Mouse (Mus musculus) CD8-positive naive resting alpha-beta T cell, adult 2 months (primary cell): ENCODE measurements around the gene Fam19a1.

Source experiments
- DNase-seq, 2 experiments: peaks; one replicate each; pipeline ENCODE4 v3.0.0; 2022; ENCODE audit warnings: low read depth in 2 of 2, low spot score in 2 of 2

Fam19a1 gene

GRCm38 (mm10) chr6:96254815-96255214 is 141.9 kb downstream of the Fam19a1 start:
- DNase-seq: no peak

GRCm38 (mm10) chr6:96258651-96259050 is 145.7 kb downstream of the Fam19a1 start:
- no peak for DNase-seq

GRCm38 (mm10) chr6:96266456-96266855 is 153.5 kb downstream of the Fam19a1 start:
- no peak for DNase-seq

- DNase-seq: no peak
Measured at GRCm38 (mm10) chr6:96268788-96269187, 155.8 kb downstream of the Fam19a1 start.

GRCm38 (mm10) chr6:96270436-96270835 is 157.5 kb downstream of the Fam19a1 start:
- DNase-seq: no peak

- no peak for DNase-seq
Measured at GRCm38 (mm10) chr6:96283731-96284130, 170.8 kb downstream of the Fam19a1 start.

GRCm38 (mm10) chr6:96284590-96284989 is 171.6 kb downstream of the Fam19a1 start:
- no peak for DNase-seq

- no peak for DNase-seq
Measured at GRCm38 (mm10) chr6:96286276-96286675, 173.3 kb downstream of the Fam19a1 start.

GRCm38 (mm10) chr6:96287377-96287776 is 174.4 kb downstream of the Fam19a1 start:
- DNase-seq: no peak

- no peak for DNase-seq
Measured at GRCm38 (mm10) chr6:96289672-96290071, 176.7 kb downstream of the Fam19a1 start.

- no peak for DNase-seq
Measured at GRCm38 (mm10) chr6:96347491-96347890, 234.5 kb downstream of the Fam19a1 start.

GRCm38 (mm10) chr6:96349446-96350025 is 236.6 kb downstream of the Fam19a1 start:
- no peak for DNase-seq

- DNase-seq: no peak
Measured at GRCm38 (mm10) chr6:96369544-96369943, 256.6 kb downstream of the Fam19a1 start.

GRCm38 (mm10) chr6:96372848-96373247 is 259.9 kb downstream of the Fam19a1 start:
- no peak for DNase-seq

GRCm38 (mm10) chr6:96373274-96373673 is 260.3 kb downstream of the Fam19a1 start:
- DNase-seq: no peak

- no peak for DNase-seq
Measured at GRCm38 (mm10) chr6:96376773-96377172, 263.8 kb downstream of the Fam19a1 start.

- DNase-seq: no peak
Measured at GRCm38 (mm10) chr6:96379229-96379628, 266.3 kb downstream of the Fam19a1 start.

GRCm38 (mm10) chr6:96384441-96384840 is 271.5 kb downstream of the Fam19a1 start:
- DNase-seq: no peak

- no peak for DNase-seq
Measured at GRCm38 (mm10) chr6:96418866-96419265, 305.9 kb downstream of the Fam19a1 start.

GRCm38 (mm10) chr6:96419704-96420382 is 306.9 kb downstream of the Fam19a1 start:
- DNase-seq: no peak

- DNase-seq: no peak
Measured at GRCm38 (mm10) chr6:96420515-96420914, 307.6 kb downstream of the Fam19a1 start.

- DNase-seq: no peak
Measured at GRCm38 (mm10) chr6:96429390-96429789, 316.4 kb downstream of the Fam19a1 start.

GRCm38 (mm10) chr6:96432397-96432796 is 319.4 kb downstream of the Fam19a1 start:
- no peak for DNase-seq
